Mouse (Mus musculus): Measurements from ENCODE around the gene Ptpra. TPM values are rescaled to one million over a fixed set of nuclear protein-coding genes. Genes with fewer than 3 reads are reported as not detected.

Ptpra gene
- 10 to 100 TPM; 48.6 to 49.0 TPM for total RNA-seq (2021)

GRCm38 (mm10) chr2:130449794-130450433 is at the start of gene Ptpra:
Ptpra (plus strand) TSS chr2:130450278.
- DNase-seq: peak; percentile 96
- intact Hi-C loops (cut with DNase I): loop anchor here (2.0 kb wide), 2 partner anchors 25 to 47 kb away; partner anchors contain the start of genes Pced1a and Vps16

- intact Hi-C loops (cut with DNase I): no loop called here
- DNase-seq: no peak
Measured at GRCm38 (mm10) chr2:130401891-130402290, 48.2 kb upstream of the Ptpra start.

- DNase-seq: no peak
- intact Hi-C loops (cut with DNase I): no loop called here
Measured at GRCm38 (mm10) chr2:130404939-130405338, 45.1 kb upstream of the Ptpra start, which contains the start of the genes Gm28372 and 1700020A23Rik. Gm28372 (plus strand) TSS chr2:130405239. 1700020A23Rik (plus strand) TSS chr2:130405259.

- intact Hi-C loops (cut with DNase I): no loop called here
- DNase-seq: no peak
Measured at GRCm38 (mm10) chr2:130406178-130406577, 43.9 kb upstream of the Ptpra start, which contains the start of gene Tmem239. Tmem239 (plus strand) TSS chr2:130406478.

- DNase-seq: no peak
- intact Hi-C loops (cut with DNase I): no loop called here
Measured at GRCm38 (mm10) chr2:130408194-130408593, 41.9 kb upstream of the Ptpra start.

- intact Hi-C loops (cut with DNase I): loop anchor here (1.0 kb wide), 2 partner anchors 117 to 121 kb away; partner anchors contain the start of gene Ebf4
- DNase-seq: peak; percentile 86 to 89
Measured at GRCm38 (mm10) chr2:130411558-130412495, 38.3 kb upstream of the Ptpra start.

- intact Hi-C loops (cut with DNase I): no loop called here
- DNase-seq: no peak
Measured at GRCm38 (mm10) chr2:130412775-130413174, 37.3 kb upstream of the Ptpra start.

GRCm38 (mm10) chr2:130414094-130414856 is 35.8 kb upstream of the Ptpra start:
- DNase-seq: no peak
- intact Hi-C loops (cut with DNase I): no loop called here

GRCm38 (mm10) chr2:130421781-130422620 is 28.1 kb upstream of the Ptpra start:
- intact Hi-C loops (cut with DNase I): loop anchor here (5.0 kb wide), 1 partner anchor 245 kb away; the partner anchor contains the start of gene Snrpb

GRCm38 (mm10) chr2:130423397-130424125 is 26.5 kb upstream of the Ptpra start:
- peak in 1 of 2 experiments; percentile 77 for DNase-seq
- intact Hi-C loops (cut with DNase I): loop anchor here (2.0 to 5.0 kb wide), 2 partner anchors 27 to 246 kb away; partner anchors contain the start of genes Ptpra and Snrpb

More at GRCm38 (mm10) chr2:130421781-130422620, 28.1 kb upstream of the Ptpra start:
- no peak for DNase-seq

GRCm38 (mm10) chr2:130424126-130424853 is 25.8 kb upstream of the Ptpra start, which contains the start of the genes Vps16 and Pced1a:
Vps16 (plus strand) TSS chr2:130424339.
Pced1a (minus strand) TSS chr2:130424701.
- peak; percentile 94 to 96 for DNase-seq
- intact Hi-C loops (cut with DNase I): loop anchor here (2.0 to 5.0 kb wide), 2 partner anchors 27 to 247 kb away; partner anchors contain the start of genes Ptpra and Snrpb

- intact Hi-C loops (cut with DNase I): loop anchor here (2.0 kb wide), 1 partner anchor 26 kb away; the partner anchor contains the start of gene Ptpra
- no peak for DNase-seq
Measured at GRCm38 (mm10) chr2:130425112-130425511, 25.0 kb upstream of the Ptpra start.

- intact Hi-C loops (cut with DNase I): no loop called here
Measured at GRCm38 (mm10) chr2:130429851-130430250, 20.2 kb upstream of the Ptpra start.

GRCm38 (mm10) chr2:130430484-130430883 is 19.6 kb upstream of the Ptpra start:
- DNase-seq: no peak
- intact Hi-C loops (cut with DNase I): no loop called here

More at GRCm38 (mm10) chr2:130429851-130430250, 20.2 kb upstream of the Ptpra start:
- no peak for DNase-seq

GRCm38 (mm10) chr2:130432157-130432556 is 17.9 kb upstream of the Ptpra start:
- intact Hi-C loops (cut with DNase I): no loop called here
- DNase-seq: no peak

- intact Hi-C loops (cut with DNase I): no loop called here
- no peak for DNase-seq
Measured at GRCm38 (mm10) chr2:130433152-130433551, 16.9 kb upstream of the Ptpra start.

GRCm38 (mm10) chr2:130436769-130437168 is 13.3 kb upstream of the Ptpra start:
- DNase-seq: no peak
- intact Hi-C loops (cut with DNase I): no loop called here

- DNase-seq: no peak
- intact Hi-C loops (cut with DNase I): no loop called here
Measured at GRCm38 (mm10) chr2:130438861-130439260, 11.2 kb upstream of the Ptpra start.

All from heart, postnatal 36 days (tissue).